Mouse (Mus musculus) embryonic fibroblast, embryonic 13.5 days (primary cell): ENCODE measurements at regions not wholly inside any gene's neighbourhood (a gene's known extent, or its start where the extent isn't known, plus 50 kb on each side); places are given as distances from the start of the nearest gene placed in this dataset.

Experiments
- H3K27ac ChIP-seq: 2 replicates; pipeline ENCODE4 v1.5.1; 2012; ENCODE audit warnings: low read length, control low read depth, inconsistent platforms; ENCODE audit not compliant: insufficient read depth
- H3K4me1 ChIP-seq: 2 replicates; pipeline ENCODE4 v1.6.1; 2011; ENCODE audit warnings: low read length; ENCODE audit not compliant: control insufficient read depth, insufficient read depth
- H3K4me3 ChIP-seq: 2 replicates; pipeline ENCODE4 v1.5.1; 2011; ENCODE audit warnings: mild to moderate bottlenecking, control low read depth, low read length; ENCODE audit not compliant: insufficient read depth
- CTCF ChIP-seq: IDR thresholded peaks from 2 replicates; pipeline ENCODE4 v1.5.1; 2011; ENCODE audit warnings: mild to moderate bottlenecking, control low read depth, low read length, moderate library complexity, borderline replicate concordance; ENCODE audit not compliant: insufficient read depth
- POLR2A ChIP-seq: IDR thresholded peaks from 2 replicates; pipeline ENCODE4 v1.6.1; 2011; ENCODE audit warnings: low read depth, mild to moderate bottlenecking, control low read depth, low read length, moderate library complexity

DNA sequence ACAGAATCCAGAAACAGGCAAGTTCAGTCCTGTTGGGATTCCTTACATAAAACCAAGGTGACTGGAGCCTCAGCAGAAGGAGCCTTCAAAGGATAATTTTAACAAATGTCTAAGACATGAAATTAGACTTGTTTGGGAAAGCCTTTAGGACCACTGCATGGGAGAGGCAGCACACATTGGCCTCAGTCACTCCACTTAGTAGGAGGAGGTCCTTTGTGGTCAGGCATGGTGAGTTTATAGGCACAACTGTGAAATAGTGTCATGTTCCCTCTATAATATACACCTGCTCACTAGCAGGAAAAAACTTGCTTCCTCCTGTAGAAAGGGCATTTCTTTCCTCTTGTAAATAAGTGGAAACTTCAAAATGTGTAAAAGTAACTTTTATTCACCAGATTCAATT lies 522.8 kb downstream of the Efna5 start:
- TF ChIP-seq POLR2A (no peak), CTCF (no peak)
- Histone ChIP-seq H3K27ac (no peak overlapping the region), H3K4me3 (no peak overlapping the region), H3K4me1 (no peaks in the 10 kb centered on the region)

DNA sequence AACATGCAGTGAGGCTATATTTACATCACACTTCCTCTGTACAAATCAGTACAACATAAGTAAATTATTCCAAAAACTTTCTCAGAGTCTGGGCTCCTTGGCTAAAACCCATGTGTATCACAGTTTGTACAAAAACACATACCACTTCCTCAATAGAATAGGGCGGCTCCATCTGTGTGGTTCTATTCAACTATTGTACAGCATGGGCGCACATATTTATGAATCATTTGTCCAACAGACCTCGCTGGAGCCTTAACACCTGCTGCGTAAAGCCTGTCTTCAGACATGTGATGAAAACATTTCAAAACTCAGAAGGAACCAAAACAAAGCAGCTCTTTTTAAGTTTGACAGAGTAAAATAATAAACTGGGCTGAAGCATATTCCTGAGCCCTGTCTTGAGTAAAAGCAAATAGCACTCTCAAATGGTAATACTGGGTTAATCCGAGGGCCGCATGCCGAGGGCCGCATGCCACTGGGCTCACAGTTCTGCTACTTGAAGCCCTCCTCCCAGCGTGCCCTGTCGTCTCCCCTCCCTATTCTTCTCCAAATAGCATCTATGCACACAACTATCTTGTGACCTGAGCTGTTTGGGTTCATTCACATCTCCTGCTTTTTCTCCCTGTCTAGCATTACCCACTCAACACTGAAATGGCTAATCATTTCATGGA lies 543.1 kb downstream of the Efna5 start:
- Histone ChIP-seq H3K4me3 (no peak overlapping the region), H3K27ac (no peak overlapping the region), H3K4me1 (no peaks in the 10 kb centered on the region)
- TF ChIP-seq POLR2A (no peak), CTCF (no peak)

DNA sequence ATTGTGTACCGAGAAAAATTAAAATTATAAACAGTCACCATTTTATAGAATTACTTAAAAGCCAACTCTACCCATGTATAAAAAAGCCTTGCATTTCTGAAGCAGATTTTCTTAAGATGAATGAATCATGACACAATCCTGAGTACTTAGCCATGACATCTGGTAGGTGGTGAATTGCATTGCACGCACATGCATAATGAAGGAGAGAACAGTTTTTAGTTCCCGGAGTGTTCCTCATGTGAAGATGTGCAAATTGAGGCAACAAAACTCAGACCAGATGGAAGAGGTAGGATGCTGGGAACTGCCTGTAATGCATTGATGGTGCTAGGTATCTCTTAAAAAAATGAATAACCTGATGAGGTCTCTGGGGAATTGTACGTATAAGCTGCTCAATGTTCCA lies 550.9 kb downstream of the Efna5 start:
- TF ChIP-seq CTCF (no peak), POLR2A (no peak)
- no peak overlapping the region for H3K27ac ChIP-seq

DNA sequence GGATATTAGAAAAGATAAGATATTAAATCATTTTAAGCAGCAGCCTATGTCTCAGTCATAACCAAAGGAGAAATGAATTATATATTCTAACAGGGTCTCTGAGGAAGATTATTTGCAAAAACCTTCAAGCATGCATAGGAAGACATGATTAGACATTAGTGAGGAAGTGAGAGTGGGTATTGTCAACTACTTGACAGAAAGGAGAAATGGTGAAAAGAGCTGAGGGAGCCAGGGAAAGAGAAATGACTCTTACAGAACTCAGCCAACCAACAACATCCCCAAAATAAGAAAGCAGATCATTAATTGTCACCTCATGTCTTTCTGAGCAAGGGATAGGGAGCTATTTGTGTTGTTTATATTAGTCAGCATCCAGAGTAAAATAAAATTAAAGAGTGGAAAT lies 554.3 kb downstream of the Efna5 start:
- no peak overlapping the region for H3K27ac ChIP-seq
- H3K4me3 ChIP-seq = no peak overlapping the region
- TF ChIP-seq POLR2A (no peak), CTCF (no peak)
- no peaks in the 10 kb centered on the region for H3K4me1 ChIP-seq

More for the DNA sequence above, 550.9 kb downstream of the Efna5 start:
- Histone ChIP-seq H3K4me1 (no peaks in the 10 kb centered on the region), H3K4me3 (no peak overlapping the region)

DNA sequence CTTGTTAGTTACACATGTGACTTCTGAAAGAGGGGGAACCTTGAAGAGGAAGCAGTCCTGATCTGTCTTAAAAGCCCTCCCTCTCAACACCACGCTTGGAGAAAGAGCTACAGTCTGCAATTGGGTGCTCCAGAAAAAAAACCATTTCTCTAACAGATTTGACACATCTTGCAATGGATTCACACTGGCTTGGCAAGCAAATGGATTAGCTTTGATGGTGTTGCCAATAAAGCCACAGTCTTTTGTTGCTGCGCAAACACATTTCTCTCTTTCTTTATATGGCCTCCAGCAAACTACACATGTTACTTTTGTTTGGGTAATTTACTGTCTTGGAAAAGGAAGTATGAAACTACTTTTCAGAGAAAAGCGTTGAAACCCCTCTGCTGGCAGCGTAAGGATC lies 562.1 kb downstream of the Efna5 start:
- H3K27ac ChIP-seq = no peak overlapping the region
- H3K4me1 ChIP-seq = no peaks in the 10 kb centered on the region
- TF ChIP-seq CTCF = no peak
- no peak for TF ChIP-seq POLR2A
- H3K4me3 ChIP-seq = no peak overlapping the region

DNA sequence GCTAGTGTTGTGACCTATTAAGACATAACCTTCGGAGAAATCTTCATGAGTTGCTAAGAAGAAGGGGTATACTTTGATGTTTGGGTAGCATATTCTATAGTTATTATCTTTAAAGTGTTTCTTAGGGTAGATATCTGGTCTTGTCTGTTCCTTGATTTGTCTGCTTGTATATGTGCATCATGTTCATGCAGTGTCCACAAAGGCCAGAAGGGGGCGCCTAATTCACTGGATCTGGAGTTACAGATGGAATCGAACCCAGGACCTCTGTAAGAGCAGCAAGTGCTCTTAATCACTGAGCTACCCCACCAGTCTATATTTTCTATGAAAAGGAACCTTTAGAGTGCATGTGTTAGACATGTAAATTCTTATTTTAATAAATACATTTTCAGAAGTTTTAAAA lies 571.1 kb downstream of the Efna5 start:
- Histone ChIP-seq H3K4me3 (no peak overlapping the region), H3K27ac (no peak overlapping the region), H3K4me1 (no peaks in the 10 kb centered on the region)
- TF ChIP-seq CTCF (no peak), POLR2A (no peak)

DNA sequence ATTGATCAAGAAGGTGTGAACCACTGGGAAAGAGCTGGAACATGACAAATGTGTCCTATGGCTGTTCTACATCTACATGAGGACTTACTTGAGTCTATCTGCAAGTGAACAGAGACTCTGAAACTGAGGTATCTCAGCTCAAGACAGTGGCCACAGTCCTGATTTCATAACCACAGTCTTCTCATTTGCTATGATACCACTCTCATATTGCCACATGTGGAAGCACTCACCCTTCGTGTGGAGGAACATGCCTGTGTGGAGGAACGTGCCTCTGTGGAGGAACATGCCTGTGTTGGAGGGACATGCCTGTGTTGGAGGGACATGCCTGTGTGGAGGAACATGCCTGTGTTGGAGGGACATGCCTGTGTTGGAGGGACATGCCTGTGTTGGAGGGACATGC lies 574.0 kb downstream of the Efna5 start:
- Histone ChIP-seq H3K27ac (no peak overlapping the region), H3K4me1 (no peaks in the 10 kb centered on the region), H3K4me3 (no peak overlapping the region)
- TF ChIP-seq POLR2A (no peak), CTCF (no peak)

DNA sequence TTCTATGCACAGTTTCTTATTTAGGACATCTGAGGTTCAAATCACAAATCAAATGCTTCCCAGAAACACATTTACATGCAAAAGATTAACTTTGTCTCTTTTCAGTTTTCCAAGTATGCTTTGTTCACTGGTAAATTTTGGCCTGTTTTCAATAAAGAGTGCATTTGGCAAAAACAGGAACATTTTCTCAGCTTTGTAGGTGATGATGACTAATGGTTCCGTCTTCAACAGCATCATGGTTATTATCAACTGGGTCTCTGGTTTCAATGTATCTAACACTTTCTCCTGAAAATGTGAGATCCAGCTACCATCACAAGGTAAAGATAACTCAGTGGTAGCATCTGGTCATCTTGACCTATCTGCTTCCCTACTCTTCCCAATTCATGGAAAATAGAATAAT lies 574.6 kb downstream of the Efna5 start:
- Histone ChIP-seq H3K27ac (no peak overlapping the region), H3K4me3 (no peak overlapping the region), H3K4me1 (no peaks in the 10 kb centered on the region)
- TF ChIP-seq POLR2A (no peak), CTCF (no peak)

DNA sequence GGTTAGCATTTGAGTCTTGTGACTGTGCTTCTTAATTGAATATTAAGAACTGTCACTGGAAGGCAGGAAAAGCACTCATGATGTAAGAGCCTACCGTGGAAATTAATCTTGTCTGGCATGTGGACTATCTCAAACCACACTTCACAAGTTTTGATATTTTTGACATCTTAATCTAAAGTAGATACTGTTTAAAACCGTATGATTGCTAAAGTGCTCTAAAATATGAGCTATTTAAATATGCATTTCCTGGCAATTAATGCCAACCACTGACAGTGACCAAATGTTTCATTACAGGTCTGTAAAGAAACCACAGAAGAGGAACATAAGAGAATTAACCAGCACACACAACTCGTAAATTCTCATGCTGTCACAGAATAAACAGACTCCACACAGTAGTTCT lies 576.0 kb downstream of the Efna5 start:
- Histone ChIP-seq H3K4me1 (no peaks in the 10 kb centered on the region), H3K4me3 (no peak overlapping the region)
- TF ChIP-seq CTCF (no peak), POLR2A (no peak)

DNA sequence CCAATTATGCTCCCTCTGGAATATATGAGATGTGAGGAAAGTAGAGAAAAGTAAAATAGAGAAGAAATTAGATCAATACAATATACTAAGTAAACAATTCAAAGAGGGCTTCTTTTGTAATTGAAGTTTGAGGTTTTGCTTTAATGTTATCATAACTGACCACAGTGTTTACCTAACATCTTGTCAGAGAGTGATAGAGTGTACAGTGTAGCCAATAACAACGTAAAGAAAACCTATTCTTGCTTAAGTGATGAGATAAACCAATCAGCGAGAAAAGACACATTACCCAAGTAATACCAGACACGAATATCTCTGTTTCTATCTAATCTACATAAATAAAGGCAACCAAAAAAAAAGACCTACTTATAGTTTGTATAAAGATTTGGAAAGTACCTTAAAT lies 577.0 kb downstream of the Efna5 start:
- no peaks in the 10 kb centered on the region for H3K4me1 ChIP-seq
- no peak overlapping the region for H3K27ac ChIP-seq
- TF ChIP-seq POLR2A (no peak), CTCF (no peak)
- H3K4me3 ChIP-seq = no peak overlapping the region

More for the DNA sequence above, 576.0 kb downstream of the Efna5 start:
- no peak overlapping the region for H3K27ac ChIP-seq

DNA sequence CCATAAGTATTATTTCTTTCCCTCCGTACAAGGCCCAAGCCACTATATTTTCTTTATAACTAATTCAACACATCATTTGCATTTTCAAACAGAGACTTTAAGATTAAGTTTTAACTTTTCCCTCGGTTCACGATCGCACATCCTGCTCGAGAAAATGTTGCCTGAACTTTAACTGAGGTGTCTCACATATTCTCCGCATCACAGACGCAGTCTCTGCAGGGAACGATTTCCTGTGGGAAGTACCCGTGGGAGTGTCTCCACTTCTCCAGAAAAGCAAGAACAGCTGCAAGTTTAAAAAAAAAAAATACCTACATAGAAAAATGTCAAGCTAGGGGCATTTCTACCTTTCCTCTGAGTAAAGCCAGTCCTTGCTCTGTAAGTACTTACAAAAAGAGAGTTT lies 581.2 kb downstream of the Efna5 start:
- TF ChIP-seq CTCF (no peak), POLR2A (no peak)
- H3K27ac ChIP-seq = no peak overlapping the region
- H3K4me3 ChIP-seq = no peak overlapping the region
- H3K4me1 ChIP-seq = no peaks in the 10 kb centered on the region; the same call in 1 of the 2 replicates
